Mouse (Mus musculus): ENCODE measurements around the gene Arid2.
A peak's percentile ranks its signal among the peaks of the same experiment; 100 is the strongest.
"Not testable (repeated sequence)": the region's sequence is repeated elsewhere in the genome, so short reads cannot be mapped to it uniquely, and the experiment has no call there.

The Arid2 gene

DNA sequence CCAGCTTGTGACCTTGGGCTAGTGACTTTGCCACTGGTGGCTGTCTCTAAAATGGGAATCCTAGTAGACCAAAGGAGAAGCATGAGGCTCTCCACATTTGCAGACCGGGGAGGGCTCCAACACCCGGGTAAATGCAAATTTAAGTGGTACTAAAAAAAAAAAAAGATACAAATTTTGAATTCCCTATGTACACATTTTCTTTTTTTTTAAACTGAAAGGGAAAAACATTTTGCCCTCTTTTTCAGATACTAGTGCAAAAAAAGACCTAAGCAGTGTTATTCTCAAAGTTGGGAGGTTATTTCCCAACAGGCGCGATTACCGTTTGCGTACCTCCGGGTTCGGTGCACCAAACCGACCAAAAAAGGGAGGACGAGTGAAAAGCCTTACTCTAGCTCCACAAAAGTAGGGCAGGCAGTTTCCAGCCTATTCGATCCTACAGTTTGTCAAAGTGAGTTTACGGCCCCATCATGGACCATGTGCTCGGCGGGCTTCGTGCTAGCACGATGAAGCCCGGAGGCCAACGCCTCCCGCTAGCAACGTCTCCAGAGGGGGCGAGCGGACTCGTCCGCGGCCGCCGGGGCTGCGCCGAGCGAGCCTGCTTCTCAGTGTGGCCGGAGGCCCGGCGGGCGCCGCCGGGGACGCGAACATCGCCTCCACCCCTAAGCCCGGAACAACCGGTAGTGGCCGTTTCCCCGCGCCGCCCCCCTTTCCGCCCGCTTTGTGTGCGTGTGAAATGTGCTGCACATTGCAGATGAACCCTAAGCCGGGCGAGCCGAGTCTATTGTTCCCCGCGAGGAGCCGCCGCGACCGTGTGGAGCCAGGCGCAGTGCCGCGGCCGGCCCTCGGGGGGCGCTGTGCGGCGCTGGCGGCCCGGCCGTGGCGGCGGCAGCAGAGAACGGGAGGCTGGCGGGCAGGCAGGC is 1.0 kb upstream of the Arid2 start:
- DNase-seq: peak; percentile 97

DNA sequence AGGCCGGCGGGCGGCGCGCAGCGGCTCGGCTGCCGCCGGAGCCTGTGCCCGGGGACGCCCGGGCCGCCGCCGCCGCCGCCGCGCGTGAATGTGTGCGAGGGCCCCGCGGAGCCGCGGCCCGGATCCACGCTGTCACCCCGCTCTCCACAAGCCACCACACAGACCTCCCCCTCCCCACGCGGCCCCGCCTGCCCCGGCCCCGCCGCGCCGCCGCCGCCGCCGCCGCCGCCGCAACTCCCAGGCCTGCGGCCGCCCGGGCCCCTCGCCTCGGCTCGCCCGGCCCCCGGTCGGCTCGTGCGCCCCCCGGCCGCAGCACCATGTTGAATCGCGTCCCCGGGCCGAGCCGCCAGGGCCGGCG is 404 bp upstream of the Arid2 start:
- DNase-seq: no peak

DNA sequence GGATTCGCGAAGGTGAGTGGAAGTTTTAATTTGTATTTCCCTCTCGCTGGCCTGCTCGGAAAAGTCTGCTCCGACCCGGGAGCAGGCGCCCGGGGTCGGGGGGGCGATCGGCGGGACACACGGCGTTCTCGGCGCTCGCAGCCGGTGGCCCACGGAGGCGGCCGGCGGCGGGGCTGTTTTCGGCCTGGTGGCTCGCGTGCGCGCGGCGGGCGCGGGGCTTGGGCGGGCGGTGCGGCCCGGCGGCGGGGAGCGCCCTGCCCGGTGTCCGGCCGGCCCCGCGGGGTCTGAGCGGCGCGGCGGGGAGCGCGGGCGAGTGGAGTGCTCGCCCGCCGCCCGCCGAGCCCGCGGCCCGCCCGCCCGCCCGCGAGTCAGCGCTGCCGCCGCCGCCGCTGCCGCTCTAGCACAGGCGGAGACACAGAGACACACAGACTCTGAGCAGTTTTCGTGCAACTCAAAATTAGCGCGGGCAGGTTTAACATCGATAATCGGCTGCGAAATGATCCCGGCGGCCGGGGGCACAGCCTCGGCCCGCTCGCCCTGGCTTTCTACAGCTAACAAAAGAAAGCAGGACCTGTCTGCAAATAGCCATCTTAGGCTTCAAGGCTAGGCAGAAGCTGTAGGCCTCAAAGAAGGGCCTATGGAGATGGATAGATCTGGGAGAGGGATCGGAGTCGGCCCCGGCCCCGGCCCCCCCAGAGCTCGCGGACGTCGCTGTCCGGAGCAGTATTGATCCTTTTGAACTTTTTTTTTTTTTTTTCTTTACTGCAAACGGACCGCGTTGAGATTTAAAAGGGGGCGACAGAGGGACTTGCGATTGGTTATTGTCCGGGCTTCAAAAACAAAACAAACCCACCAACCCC is 888 bp downstream of the Arid2 start:
- peak; percentile 69 for DNase-seq

DNA sequence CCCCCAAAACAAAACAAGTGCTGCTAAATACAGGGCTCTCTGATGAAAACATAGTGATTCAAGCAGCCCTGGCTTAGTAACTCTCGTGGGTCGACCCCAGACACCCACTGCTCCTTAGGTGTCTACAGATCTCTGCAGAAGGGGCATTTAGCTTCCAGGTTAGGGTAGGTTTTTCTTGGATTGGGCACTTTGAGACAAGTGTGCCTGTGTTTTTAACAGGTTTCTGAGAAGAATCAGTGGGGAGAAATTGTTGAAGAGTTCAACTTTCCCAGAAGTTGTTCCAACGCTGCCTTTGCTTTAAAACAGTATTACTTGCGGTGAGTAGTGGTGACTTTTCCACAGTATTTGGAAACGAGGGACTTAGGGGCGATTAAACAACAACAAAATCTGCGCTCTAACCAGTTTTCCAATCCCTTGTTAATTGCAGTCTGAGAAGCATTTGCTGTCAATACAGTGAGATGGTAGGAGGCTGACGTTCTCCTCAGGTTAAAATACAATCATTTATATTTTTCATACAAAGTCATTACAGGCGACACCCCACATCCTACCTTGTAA is 1.6 kb downstream of the Arid2 start:
- no peak for DNase-seq

DNA sequence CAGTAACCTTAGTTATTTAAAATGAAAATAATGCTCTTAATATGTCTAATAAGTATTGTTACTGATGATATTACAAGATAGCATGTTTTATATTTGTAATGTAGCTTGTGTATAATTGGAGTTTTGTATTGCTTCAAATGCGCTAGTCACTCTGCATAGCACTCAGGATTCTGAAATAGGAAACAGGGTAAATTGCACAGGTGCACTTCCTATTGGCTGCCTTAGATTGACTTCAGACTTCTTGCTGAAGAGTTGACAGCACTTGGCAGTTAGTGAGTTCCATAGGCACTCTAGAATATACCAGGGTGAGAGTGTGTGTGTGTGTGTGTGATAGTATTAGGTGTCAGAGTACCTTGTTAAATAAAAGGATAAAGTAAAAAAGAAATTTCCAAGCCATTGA is 2.7 kb downstream of the Arid2 start:
- DNase-seq: no peak

DNA sequence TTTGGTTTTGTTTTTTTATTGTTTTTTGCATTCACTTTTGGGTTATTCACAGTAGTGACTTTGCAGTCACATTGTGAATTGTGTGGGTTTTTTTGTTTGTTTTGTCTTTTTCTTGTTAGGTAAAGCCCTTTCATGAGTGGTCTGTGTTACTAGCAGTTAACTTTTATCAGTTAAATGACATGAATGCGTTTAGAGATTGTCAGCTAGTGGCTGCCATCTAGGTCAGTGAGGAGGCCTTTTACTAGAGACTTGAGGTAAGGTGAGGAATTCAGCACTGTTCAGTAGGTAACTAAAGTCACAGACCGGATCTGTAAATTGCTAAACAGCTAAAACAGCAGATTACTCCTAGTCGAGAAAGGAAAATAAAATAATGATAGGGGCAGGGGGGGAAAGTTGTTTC is 6.1 kb downstream of the Arid2 start:
- no peak for DNase-seq

DNA sequence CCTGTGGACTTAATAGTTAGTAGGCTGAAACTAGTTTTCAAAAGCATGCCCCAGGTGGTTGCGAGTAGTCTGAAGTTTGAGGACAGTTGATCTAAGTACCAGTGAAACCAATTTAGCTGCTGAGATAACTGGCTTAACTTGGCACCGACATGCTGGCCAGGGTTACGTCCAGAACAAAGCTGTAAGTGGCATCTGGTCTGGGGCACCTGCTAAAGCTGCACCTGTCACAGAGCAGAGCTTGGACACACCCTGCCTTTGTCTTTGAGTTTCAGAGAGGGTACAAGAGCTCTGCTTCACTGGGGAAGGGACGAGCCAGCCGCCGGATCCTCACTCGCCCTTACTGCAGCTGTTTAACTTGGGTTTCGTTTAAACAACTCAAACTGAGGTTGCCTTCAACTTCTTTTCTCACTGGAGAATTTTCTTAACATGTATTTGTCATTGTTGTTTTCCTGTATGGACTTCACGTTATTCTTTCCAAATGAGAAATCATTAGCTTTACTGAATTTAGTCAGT is 9.8 kb downstream of the Arid2 start:
- DNase-seq: no peak

DNA sequence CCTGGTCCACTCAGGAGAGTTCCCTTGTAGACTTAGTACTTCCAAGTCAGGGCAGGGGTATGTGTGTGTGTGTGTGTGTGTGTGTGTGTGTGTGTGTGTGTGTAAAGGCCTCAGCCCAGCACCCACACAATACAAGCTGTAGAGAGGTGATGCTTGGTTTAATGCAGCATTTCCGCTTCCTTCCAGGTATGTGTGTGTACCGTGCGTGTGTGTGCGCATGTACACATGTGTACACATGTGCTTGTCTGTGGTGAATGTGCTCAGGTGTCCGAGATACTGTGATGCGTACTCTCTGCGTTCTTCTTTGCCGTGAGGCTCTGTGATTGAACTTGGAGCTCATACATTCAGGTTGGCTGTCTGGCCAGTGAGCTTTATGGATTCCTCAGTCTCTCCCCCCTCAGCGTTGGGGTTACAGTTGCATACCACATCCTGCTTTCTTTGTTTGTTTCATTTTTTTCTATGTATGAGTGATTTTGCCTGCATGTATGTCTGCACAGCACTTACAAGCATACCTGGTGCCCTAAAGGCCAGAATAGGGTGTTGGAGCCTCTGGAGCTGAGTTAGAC is 10.4 kb downstream of the Arid2 start:
- DNase-seq: no peak

DNA sequence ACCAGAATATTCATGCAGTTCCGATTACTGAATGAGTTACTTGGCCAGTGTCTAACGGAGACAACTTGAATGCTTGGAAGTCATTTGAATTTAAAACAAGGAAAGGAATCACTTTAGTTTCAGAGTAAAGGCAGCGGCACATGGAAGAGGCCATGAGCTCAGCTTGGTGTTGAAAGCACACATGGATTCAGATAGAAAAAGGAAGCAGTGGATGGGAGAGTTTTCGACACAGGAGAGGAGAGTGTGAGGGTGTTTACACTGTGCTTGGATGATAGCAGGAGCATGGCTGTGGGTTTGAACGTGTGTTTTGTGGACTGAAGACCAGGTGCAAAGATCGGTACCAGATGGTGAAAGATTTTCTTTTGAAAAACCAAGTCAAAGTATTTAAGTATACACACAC is 22.0 kb downstream of the Arid2 start:
- DNase-seq: no peak

DNA sequence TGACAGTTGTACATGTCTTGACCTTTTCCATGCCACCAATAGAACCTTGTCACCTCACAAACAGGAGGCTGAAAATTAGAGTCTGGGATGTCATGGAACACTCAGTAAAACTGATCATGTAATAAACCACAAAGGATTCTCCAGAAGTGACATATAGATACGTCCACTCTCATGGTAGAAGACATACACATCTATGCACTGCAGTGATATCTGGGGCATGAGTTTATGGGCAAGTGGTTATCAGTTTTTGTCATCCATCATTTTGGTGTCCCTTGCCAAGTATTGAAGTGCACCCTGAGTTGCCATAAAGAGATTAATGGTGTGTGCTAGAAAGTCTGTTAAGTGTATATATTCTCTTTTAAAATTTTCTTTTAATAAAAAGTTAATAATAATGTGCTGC is 25.6 kb downstream of the Arid2 start:
- no peak for DNase-seq

DNA sequence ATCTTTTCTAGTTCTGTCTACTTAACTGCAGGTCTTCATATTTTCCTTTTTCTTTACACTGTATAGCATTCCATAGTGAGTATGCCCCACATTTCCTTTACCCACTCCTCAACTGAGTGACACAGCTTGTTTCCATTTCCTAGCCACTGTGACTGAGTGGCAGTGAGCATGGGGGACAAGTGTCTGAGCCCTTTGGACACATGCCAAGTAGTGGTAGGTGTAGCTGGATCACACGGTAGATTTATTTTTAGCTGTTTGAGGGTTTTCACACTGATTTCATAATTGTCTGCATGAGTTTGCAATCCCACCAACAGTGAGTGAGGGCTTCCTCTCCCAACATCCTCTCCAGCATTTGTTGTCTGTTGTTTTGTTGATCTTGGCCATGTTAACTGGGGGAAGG is 28.3 kb downstream of the Arid2 start:
- peak; percentile 23 for DNase-seq

DNA sequence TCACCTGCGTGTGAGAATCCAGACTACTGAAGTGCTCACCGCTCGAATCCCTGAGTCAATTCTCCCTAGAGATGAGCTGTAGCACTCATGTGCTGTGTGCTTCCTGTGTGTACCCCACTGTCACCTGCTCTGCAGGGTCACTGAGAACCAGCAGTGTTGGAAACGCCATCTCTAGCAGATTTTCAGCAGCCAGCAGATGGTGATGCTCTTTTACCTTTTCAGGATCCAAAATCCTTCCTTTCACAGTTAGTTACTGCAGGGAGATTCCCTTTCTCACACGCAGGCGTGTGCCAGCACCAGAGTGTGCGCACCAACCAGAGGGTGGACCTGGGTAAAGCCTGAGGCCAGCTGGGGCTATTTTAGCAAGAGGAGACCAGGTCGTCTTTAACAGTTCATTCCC is 32.0 kb downstream of the Arid2 start:
- no peak for DNase-seq

DNA sequence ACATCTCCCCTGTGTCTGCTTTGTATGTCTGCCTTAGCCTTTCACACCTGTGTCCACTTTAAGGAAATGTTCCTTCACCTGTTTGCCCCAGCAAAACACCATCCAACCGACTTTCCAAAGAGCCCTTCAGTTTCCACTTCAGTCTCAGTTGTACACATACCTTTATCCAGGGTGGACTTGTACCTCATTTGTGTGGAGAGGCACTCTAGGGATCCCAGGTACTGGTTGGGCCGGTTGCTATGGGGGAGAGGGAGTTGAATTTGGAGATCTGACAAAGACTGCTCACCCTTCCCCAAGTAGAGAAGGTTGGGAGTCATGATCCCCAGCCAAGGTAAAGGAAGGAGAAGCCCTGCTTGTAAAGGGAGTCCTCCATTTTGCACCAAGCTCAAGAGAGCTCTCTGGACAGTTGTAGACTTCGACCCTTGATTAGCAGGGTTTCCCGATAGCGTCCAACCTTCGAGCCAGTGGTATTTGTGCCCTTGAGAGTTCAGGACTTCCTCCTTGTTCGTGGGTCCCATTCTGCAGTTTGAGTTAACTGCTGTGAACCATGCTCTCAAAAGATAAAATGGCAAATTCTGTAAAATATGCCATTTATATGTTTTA is 38.5 kb downstream of the Arid2 start:
- DNase-seq: no peak

DNA sequence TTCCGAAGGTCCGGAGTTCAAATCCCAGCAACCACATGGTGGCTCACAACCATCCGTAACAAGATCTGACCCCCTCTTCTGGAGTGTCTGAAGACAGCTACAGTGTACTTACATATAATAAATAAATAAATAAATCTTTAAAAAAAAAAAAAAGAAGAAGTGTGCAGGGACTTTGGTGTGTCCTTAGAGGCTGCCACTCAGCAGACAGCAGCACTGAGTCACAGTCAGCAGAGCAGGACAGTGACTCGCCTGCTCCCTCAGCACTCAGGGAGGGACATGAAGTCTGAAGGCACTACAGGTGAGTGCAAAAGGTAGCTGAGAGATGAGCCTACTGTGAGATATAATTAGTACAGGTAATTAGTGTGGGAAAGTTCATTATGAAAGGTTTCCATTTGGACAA is 41.4 kb downstream of the Arid2 start:
- DNase-seq: not testable (repeated sequence)

DNA sequence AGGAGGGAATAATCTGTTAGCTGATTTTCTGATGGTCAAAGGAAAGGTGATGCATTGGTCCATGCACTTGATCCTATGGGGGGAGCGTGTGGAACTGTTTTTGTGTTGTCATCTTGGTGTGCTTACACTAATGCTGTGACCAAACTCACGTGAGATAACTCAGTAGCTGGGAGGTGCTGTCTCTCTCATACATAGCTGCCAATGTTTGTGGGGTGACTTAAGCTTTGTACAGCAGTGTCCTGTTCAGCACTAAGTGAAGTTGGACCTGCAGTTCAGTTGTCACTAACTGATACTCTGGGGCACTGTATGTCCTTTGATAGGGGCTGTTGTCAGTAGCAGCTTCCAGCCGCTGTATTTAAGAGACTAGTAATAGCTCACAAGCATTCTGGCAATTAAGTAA is 43.2 kb downstream of the Arid2 start:
- no peak for DNase-seq

DNA sequence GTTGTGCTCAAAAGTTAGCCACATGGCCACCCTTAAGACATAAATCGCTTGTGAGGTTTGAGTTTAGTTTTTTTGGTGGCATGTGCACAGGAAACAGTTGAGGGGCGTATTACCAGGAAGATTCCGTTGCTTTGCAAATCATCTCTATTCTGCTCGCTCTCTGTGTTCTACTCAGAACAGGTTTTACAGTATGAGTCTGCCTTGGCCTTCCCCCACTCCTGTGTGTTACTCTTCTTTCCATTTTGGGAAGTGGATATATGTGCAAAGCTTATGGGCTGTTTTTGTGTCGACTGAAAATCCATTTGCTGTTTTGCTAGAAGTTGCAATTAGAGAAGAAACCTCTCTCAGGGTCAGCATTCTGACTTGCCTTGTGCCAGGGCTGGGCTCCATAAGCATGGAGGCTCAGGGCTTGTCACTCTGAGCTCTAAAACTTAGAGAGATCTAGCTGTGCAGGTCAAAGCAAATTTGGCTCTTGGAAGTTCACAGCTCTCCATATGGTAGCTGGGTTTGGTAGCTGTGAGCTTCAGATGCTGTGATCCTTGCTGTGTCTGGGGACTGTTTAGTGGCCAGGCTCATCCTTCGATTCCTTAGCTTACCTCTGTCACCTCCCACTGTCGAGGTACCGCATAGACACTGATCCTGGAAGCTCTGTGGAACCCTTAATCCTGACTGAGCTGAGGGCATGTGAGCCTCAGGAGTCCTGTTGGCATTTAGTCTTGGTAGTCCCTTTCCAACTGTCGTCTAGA is 45.3 kb downstream of the Arid2 start:
- no peak for DNase-seq

DNA sequence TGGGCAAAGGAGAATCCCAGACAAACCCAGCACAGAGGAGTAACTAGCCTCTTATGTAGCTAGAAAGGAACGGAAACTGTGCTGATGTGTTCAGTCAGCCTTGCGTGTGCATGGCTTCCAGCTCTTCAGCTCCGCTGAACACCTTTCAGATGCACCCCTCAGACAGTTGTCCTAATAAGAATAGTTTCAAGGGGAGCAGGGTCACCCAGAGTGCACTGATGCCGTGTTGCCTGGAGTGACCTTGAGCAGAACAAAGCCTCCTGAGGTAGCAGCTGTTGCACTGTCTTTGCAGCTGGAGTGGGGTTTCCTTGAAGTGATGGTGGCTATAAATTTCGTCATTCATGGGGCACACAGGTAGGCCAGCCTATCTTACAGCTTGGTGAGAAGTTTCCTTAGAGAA is 46.0 kb downstream of the Arid2 start:
- no peak for DNase-seq

DNA sequence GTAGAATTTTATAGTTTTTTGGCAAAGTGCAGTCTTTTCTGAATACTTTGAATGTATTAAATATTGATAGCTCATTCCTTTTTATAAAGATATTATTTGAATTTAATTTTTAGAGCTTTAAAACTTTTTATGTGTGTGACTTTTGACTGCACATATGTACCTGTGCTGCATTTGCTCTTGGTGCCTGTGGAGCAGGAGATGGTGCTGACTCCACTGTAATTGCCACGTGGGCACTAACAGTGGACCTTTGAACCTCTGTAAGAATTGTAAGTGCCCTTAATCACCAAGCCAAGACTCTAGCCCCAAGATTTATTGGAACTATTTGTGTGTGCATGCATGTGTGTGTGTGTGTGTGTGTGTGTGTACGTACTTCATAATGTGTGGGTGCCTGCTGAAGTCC is 53.6 kb downstream of the Arid2 start:
- no peak for DNase-seq

DNA sequence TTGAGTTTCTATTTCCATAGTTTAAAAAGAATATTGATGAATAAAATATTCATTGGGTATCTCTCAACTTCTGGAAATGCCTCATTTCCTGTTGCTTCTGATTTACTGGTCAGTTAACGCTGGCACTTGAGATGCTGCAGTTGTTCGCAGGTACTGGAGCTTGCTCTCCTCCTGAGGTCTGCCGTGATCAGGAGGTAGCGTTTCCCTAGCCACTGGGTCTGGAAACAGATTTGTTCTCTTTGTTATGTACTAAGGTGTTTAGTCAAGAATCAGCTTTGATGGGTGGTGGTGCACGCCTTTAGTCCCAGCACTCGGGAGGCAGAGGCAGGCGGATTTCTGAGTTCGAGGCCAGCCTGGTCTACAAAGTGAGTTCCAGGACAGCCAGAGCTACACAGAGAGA is 54.8 kb downstream of the Arid2 start:
- DNase-seq: no peak

DNA sequence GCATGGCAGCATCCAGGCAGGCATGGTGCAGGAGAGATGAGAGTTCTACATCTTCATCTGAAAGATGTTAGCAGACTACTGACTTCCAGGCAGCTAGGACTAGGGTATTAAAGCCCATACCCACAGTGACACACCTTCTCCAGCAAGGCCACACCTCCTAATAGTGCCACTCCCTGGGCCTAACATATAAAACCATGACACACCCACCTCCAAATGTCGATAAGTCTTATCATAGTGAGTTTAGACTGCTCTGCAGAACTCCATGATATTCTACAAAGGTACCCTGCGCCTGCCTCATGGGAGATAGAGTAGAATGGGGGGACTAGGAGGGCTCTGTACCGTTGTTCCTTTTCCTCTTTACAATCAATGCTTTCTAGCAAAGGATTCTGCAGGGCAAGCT is 55.6 kb downstream of the Arid2 start:
- DNase-seq: no peak

DNA sequence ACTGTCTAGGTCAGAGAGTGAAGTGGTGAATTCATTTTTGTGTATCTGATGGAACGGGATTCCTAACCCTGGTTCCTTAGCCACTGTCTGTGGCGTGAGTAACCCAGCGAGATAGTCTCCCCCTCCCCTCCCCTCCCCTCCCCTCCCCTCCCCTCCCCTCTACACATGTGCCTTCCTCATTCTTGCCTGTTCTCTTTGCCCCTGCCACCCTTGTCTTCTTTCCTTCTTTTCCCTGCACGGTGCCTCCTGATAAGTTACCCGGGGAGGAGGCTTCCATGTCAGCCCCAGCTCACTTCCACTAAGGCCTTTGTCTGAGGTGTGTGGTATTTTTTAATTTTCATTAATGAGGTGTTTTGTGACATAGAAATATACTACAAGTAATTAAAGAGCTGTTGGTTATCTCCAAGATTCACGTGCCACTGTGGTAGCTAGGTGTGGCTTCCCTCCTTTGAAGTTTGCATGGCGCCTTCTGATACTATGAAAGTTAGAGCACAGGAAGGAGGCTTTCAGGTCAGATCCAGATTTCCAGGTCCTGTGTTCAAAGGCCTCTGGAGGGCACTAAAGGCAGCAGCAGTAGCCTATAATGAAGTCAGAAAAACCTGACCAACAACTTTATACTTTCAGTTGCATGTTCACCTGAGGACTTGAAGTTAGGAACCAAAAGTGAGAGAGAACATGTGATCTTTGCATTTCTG is 57.4 kb downstream of the Arid2 start:
- DNase-seq: no peak

Data from kidney, postnatal 10 days (tissue).